Mouse (Mus musculus) midbrain, embryonic 14.5 days (tissue): ENCODE results near the gene Rnf223. TPM values are rescaled to one million over a fixed set of nuclear protein-coding genes. Genes with fewer than 3 reads are reported as not detected.

Source experiments
- ATAC-seq: fragments of 200-750 bp; cut with Nextera tagmentation; 2 replicates; pipeline ENCODE4 v1.8.0; 2017; ENCODE audit warnings: moderate number of reproducible peaks, moderate library complexity; ENCODE audit not compliant: low FRiP score, low TSS enrichment
- DNase-seq: peaks from one replicate; pipeline ENCODE4 v3.0.0-alpha.2; 2015
- H3K27ac ChIP-seq: fragments of 300-500 bp; sonication (generic); replicated peaks from 2 replicates; pipeline ENCODE4 v1.5.1; 2014; ENCODE audit warnings: mild to moderate bottlenecking, low read depth, low read length, moderate library complexity
- H3K27me3 ChIP-seq: fragments of 300-500 bp; sonication (generic); 2 replicates; pipeline ENCODE4 v1.6.1; 2014; ENCODE audit warnings: low read length, control low read depth, mixed read lengths; ENCODE audit not compliant: control insufficient read depth, insufficient read depth
- H3K36me3 ChIP-seq: fragments of 300-500 bp; sonication (generic); 2 replicates; pipeline ENCODE4 v1.6.1; 2014; ENCODE audit warnings: low read length, control low read depth; ENCODE audit not compliant: control insufficient read depth, insufficient read depth
- H3K4me1 ChIP-seq: fragments of 300-500 bp; sonication (generic); 2 replicates; pipeline ENCODE4 v1.6.1; 2014; ENCODE audit warnings: mild to moderate bottlenecking, antibody characterized with exemption, low read length, control low read depth; ENCODE audit not compliant: control insufficient read depth, insufficient read depth
- H3K4me2 ChIP-seq: fragments of 300-500 bp; sonication (generic); 2 replicates; pipeline ENCODE4 v1.6.1; 2014; ENCODE audit warnings: mild to moderate bottlenecking, low read length, moderate library complexity
- H3K4me3 ChIP-seq: fragments of 300-500 bp; sonication (generic); replicated peaks from 2 replicates; pipeline ENCODE4 v1.5.1; 2014; ENCODE audit warnings: low read depth, low read length
- H3K9ac ChIP-seq: fragments of 300-500 bp; sonication (generic); replicated peaks from 2 replicates; pipeline ENCODE4 v1.6.1; 2014; ENCODE audit warnings: mild to moderate bottlenecking, low read length, moderate library complexity
- H3K9me3 ChIP-seq: fragments of 300-500 bp; sonication (generic); 2 replicates; pipeline ENCODE4 v1.6.1; 2016; ENCODE audit warnings: low read length, control low read depth, mixed read lengths; ENCODE audit not compliant: control insufficient read depth
- WGBS: fragments of 180-500 bp; shearing (Covaris S2); extraction: QIAGEN DNeasy Blood & Tissue Kit; methylation state at CpG from one replicate; pipeline ENCODE4 v1.1.7; 2014; 5-methylcytosine and 5-hydroxymethylcytosine counted together
- polyA plus RNA-seq: library from polyadenylated mRNA; unstranded; fragments of >200 nt; fragmentation: Nextera tagmentation; extraction: Ambion mirVana; gene quantifications from 2 replicates; pipeline ENCODE4 v1.2.1, GENCODE M21; 2014

Gene Rnf223
- polyA plus RNA-seq, 1 experiment from 2014 or later: 0.92 TPM

GRCm38 (mm10) chr4:156109570-156110331 lies 20.6 kb upstream of the Rnf223 start, which contains the start of gene 9430015G10Rik:
Gene 9430015G10Rik (plus strand): TSS chr4:156109982.
- Histone ChIP-seq H3K4me3 (peak within 1 kb of the TSS; percentile 74), H3K9ac (peak within 1 kb of the TSS; percentile 78), H3K9me3 (no peaks in the 10 kb centered on the region), H3K27me3 (no peaks in the 10 kb centered on the region), H3K27ac (peak within 1 kb of the TSS; percentile 88), H3K36me3 (no peaks in the 10 kb centered on the region), H3K4me1 (0 out of 2 replicates have a peak, but pooled peaks cover 4% of the 10 kb centered on the region), H3K4me2 (peak within 1 kb of the TSS; percentile 68)
- DNase-seq (peak; percentile 99), ATAC-seq (peak; percentile 98)
- WGBS: under 1% methylated on average over 60 of the region's 60 CpGs

- H3K27ac ChIP-seq: no peak overlapping the region
- no peak for DNase-seq
- no peak for ATAC-seq
- peaks cover 77% of the 10 kb centered on the region for H3K36me3 ChIP-seq
- no peak overlapping the region for H3K9ac ChIP-seq
- H3K4me1 ChIP-seq: no peaks in the 10 kb centered on the region
- no peaks in the 10 kb centered on the region for H3K9me3 ChIP-seq
- H3K4me2 ChIP-seq: no peak overlapping the region
- H3K4me3 ChIP-seq: no peak overlapping the region
- H3K27me3 ChIP-seq: no peaks in the 10 kb centered on the region
- 97% methylated on average over 7 of the region's 7 CpGs for WGBS
These were observed 6.2 kb upstream of the Rnf223 start for GRCm38 (mm10) chr4:156124077-156124476.

- H3K27me3 ChIP-seq: no peaks in the 10 kb centered on the region
- 98% methylated on average over 6 of the region's 6 CpGs for WGBS
- no peaks in the 10 kb centered on the region for H3K9me3 ChIP-seq
- no peak overlapping the region for H3K4me2 ChIP-seq
- no peak overlapping the region for H3K9ac ChIP-seq
- no peaks in the 10 kb centered on the region for H3K4me1 ChIP-seq
- DNase-seq (no peak), ATAC-seq (no peak)
- no peak overlapping the region for H3K27ac ChIP-seq
- no peak overlapping the region for H3K4me3 ChIP-seq
- H3K36me3 ChIP-seq: peaks cover 64% of the 10 kb centered on the region
These were observed 4.9 kb upstream of the Rnf223 start for GRCm38 (mm10) chr4:156125393-156125792.

- Histone ChIP-seq H3K27ac (no peak overlapping the region), H3K4me3 (no peak overlapping the region), H3K9me3 (no peaks in the 10 kb centered on the region), H3K4me1 (no peaks in the 10 kb centered on the region), H3K4me2 (no peak overlapping the region), H3K27me3 (no peaks in the 10 kb centered on the region), H3K9ac (no peak overlapping the region), H3K36me3 (peaks cover 49% of the 10 kb centered on the region)
- DNase-seq (no peak), ATAC-seq (no peak)
- WGBS: 91% methylated on average over 7 of the region's 7 CpGs
These were observed 3.5 kb upstream of the Rnf223 start for GRCm38 (mm10) chr4:156126841-156127240.

GRCm38 (mm10) chr4:156128746-156129145 lies 1.6 kb upstream of the Rnf223 start:
- ATAC-seq (no peak), DNase-seq (no peak)
- H3K4me3 ChIP-seq: no peak overlapping the region
- H3K4me1 ChIP-seq: no peaks in the 10 kb centered on the region
- H3K9ac ChIP-seq: no peak overlapping the region
- no peaks in the 10 kb centered on the region for H3K9me3 ChIP-seq
- no peak overlapping the region for H3K27ac ChIP-seq
- no peak overlapping the region for H3K4me2 ChIP-seq
- H3K27me3 ChIP-seq: no peaks in the 10 kb centered on the region
- H3K36me3 ChIP-seq: peaks cover 31% of the 10 kb centered on the region
- 89% methylated on average over 5 of the region's 5 CpGs for WGBS

GRCm38 (mm10) chr4:156130940-156131339 lies 627 bp downstream of the Rnf223 start:
- H3K9me3 ChIP-seq: no peaks in the 10 kb centered on the region
- no peaks in the 10 kb centered on the region for H3K4me1 ChIP-seq
- H3K27ac ChIP-seq: no peak overlapping the region
- 78% methylated on average over 10 of the region's 10 CpGs for WGBS
- no peak overlapping the region for H3K9ac ChIP-seq
- H3K4me3 ChIP-seq: no peak overlapping the region
- H3K36me3 ChIP-seq: peaks cover 10% of the 10 kb centered on the region
- no peak for ATAC-seq
- DNase-seq: no peak
- no peaks in the 10 kb centered on the region for H3K27me3 ChIP-seq
- no peak overlapping the region for H3K4me2 ChIP-seq

GRCm38 (mm10) chr4:156133334-156133733 lies 3.0 kb downstream of the Rnf223 start:
- Histone ChIP-seq H3K4me1 (no peaks in the 10 kb centered on the region), H3K27ac (no peak overlapping the region), H3K9ac (0 out of 2 replicates have a peak overlapping the region, but pooled peaks have one; percentile 20), H3K36me3 (no peaks in the 10 kb centered on the region), H3K9me3 (no peaks in the 10 kb centered on the region), H3K4me2 (no peak overlapping the region), H3K27me3 (no peaks in the 10 kb centered on the region), H3K4me3 (no peak overlapping the region)
- WGBS: 62% methylated on average over 5 of the region's 5 CpGs
- DNase-seq: no peak
- ATAC-seq: no peak

- Histone ChIP-seq H3K4me2 (no peak overlapping the region), H3K4me3 (no peak overlapping the region), H3K9ac (0 out of 2 replicates have a peak overlapping the region, but pooled peaks have one; percentile 20), H3K36me3 (no peaks in the 10 kb centered on the region), H3K27me3 (no peaks in the 10 kb centered on the region), H3K9me3 (no peaks in the 10 kb centered on the region), H3K4me1 (no peaks in the 10 kb centered on the region), H3K27ac (no peak overlapping the region)
- WGBS: 79% methylated on average over 12 of the region's 12 CpGs
- DNase-seq (no peak), ATAC-seq (no peak)
These were observed 3.8 kb downstream of the Rnf223 start for GRCm38 (mm10) chr4:156133943-156134605.
